Mouse (Mus musculus) thymus, postnatal 25 days (tissue): ENCODE data around the gene Sgo2a.
A peak's percentile ranks its signal among the peaks of the same experiment; 100 is the strongest.
"Not testable (repeated sequence)": the region's sequence is repeated elsewhere in the genome, so short reads cannot be mapped to it uniquely, and the experiment has no call there.

Source experiments
- DNase-seq: peaks from one replicate; pipeline ENCODE4 v3.0.0; 2022

The Sgo2a gene

GRCm38 (mm10) chr1:58031160-58031769 is 35.5 kb downstream of the Sgo2a start:
- peak; percentile 68 for DNase-seq

GRCm38 (mm10) chr1:58037306-58037705 is 41.5 kb downstream of the Sgo2a start:
- DNase-seq: not testable (repeated sequence)

GRCm38 (mm10) chr1:58045076-58045475 is 49.3 kb downstream of the Sgo2a start:
- DNase-seq: no peak

GRCm38 (mm10) chr1:58045546-58045945 is 49.8 kb downstream of the Sgo2a start:
- no peak for DNase-seq

- no peak for DNase-seq
These were observed 51.0 kb downstream of the Sgo2a start for GRCm38 (mm10) chr1:58046721-58047290.

- DNase-seq: no peak
These were observed 53.4 kb downstream of the Sgo2a start for GRCm38 (mm10) chr1:58049126-58049525.

- DNase-seq: no peak
These were observed 59.8 kb downstream of the Sgo2a start for GRCm38 (mm10) chr1:58055598-58055997.

GRCm38 (mm10) chr1:58056074-58056807 is 60.5 kb downstream of the Sgo2a start:
- DNase-seq: no peak

- DNase-seq: no peak
These were observed 61.2 kb downstream of the Sgo2a start for GRCm38 (mm10) chr1:58056939-58057338.

- DNase-seq: no peak
These were observed 63.1 kb downstream of the Sgo2a start for GRCm38 (mm10) chr1:58058846-58059245.

GRCm38 (mm10) chr1:58062131-58062530 is 66.4 kb downstream of the Sgo2a start:
- DNase-seq: no peak

- no peak for DNase-seq
These were observed 69.4 kb downstream of the Sgo2a start for GRCm38 (mm10) chr1:58065151-58065550.

GRCm38 (mm10) chr1:58065606-58066005 is 69.8 kb downstream of the Sgo2a start:
- no peak for DNase-seq

GRCm38 (mm10) chr1:58069181-58069580 is 73.4 kb downstream of the Sgo2a start:
- DNase-seq: no peak

GRCm38 (mm10) chr1:58070091-58070490 is 74.3 kb downstream of the Sgo2a start:
- no peak for DNase-seq

GRCm38 (mm10) chr1:58071006-58071405 is 75.2 kb downstream of the Sgo2a start:
- DNase-seq: no peak

- DNase-seq: no peak
These were observed 75.7 kb downstream of the Sgo2a start for GRCm38 (mm10) chr1:58071509-58071908.

- no peak for DNase-seq
These were observed 76.6 kb downstream of the Sgo2a start for GRCm38 (mm10) chr1:58072416-58072815.

GRCm38 (mm10) chr1:58072991-58073730 is 77.4 kb downstream of the Sgo2a start:
- DNase-seq: no peak

- DNase-seq: no peak
These were observed 78.5 kb downstream of the Sgo2a start for GRCm38 (mm10) chr1:58074266-58074665.
